In the genomic region with DNA sequence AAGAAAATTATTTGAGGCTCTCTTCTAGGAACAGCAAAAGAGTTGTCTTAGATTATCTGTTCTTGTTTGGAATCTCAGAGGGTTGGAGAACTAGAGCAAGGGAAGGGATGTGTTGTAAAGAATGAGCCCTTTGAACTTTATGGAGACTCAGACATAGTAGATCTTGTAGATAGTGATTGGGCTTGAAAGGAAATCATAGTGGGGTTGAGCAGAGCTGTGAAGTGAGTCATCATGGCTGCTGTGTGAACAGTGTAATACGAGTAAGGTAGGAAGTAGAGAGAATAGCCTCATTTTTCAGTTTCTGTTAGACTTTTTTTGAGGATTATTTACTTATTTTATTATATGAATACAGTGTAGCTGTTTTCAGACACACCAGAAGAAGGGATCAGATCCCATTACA, we compare ENCODE assay signal across 20 mouse cellular contexts. TPM values are rescaled to one million over a fixed set of nuclear protein-coding genes. Genes with fewer than 3 reads are reported as not detected.
A peak's percentile ranks its signal among the peaks of the same experiment; 100 is the strongest.
DNase-seq lines count a peak whose midpoint lies in the region; ATAC-seq and TF ChIP-seq lines count a peak whose summit lies in the region.
"Had no signal": no experiment of that assay in that cellular context is flagged by ENCODE, and none has a peak within 500 bp of the region (broad histone marks: within the 10 kb centered on the region; RNA-seq: fewer than 3 reads in every experiment).

No protein-coding gene starts in this region.

- no peaks in the 10 kb centered on the region for H3K27me3 ChIP-seq in intestine, embryonic 15.5 days (replicated peaks)
- no peaks in the 10 kb centered on the region for H3K27me3 ChIP-seq in intestine, postnatal 0 days (replicated peaks; ENCODE audit: control insufficient read depth, insufficient read depth, low read length)
- no peaks in the 10 kb centered on the region for H3K27me3 ChIP-seq in intestine, embryonic 16.5 days (replicated peaks; ENCODE audit: control insufficient read depth, insufficient read depth, low read length)
- H3K27me3 ChIP-seq: forebrain, embryonic 13.5 days; heart, embryonic 12.5 days had no signal

- peaks cover 19% of the 10 kb centered on the region; the same call in 1 of the 2 replicates for H3K36me3 ChIP-seq in intestine, embryonic 15.5 days
- H3K36me3 ChIP-seq in intestine, postnatal 0 days (ENCODE audit: control insufficient read depth, insufficient read depth) = peaks cover 54% of the 10 kb centered on the region
- 0 out of 2 replicates have a peak, but pooled peaks cover 7% of the 10 kb centered on the region for H3K36me3 ChIP-seq in intestine, embryonic 16.5 days (ENCODE audit: control insufficient read depth, insufficient read depth, low read length)

- ATAC-seq in intestine, embryonic 15.5 days = 0 out of 2 replicates have a peak, but pooled peaks have one; percentile 39
- no peak for ATAC-seq in intestine, postnatal 0 days
- peak; percentile 73 for ATAC-seq in intestine, embryonic 16.5 days
- ATAC-seq: forebrain, embryonic 13.5 days; forebrain, postnatal 0 days had no signal

- H3K4me1 ChIP-seq in intestine, embryonic 15.5 days (replicated peaks) = no peaks in the 10 kb centered on the region
- H3K4me1 ChIP-seq in intestine, postnatal 0 days (replicated peaks; ENCODE audit: control insufficient read depth, insufficient read depth, low read length) = no peaks in the 10 kb centered on the region
- H3K4me1 ChIP-seq in intestine, embryonic 16.5 days (ENCODE audit: control insufficient read depth, insufficient read depth, low read length) = no peaks in the 10 kb centered on the region
- H3K4me1 ChIP-seq: embryonic facial prominence, embryonic 10.5 days; forebrain, embryonic 13.5 days; heart, embryonic 12.5 days; hindbrain, embryonic 10.5 days had no signal

- H3K9me3 ChIP-seq in intestine, embryonic 15.5 days = no peaks in the 10 kb centered on the region
- H3K9me3 ChIP-seq in intestine, postnatal 0 days (ENCODE audit: control insufficient read depth) = no peaks in the 10 kb centered on the region
- H3K9me3 ChIP-seq in intestine, embryonic 16.5 days (ENCODE audit: control insufficient read depth, low read length) = no peaks in the 10 kb centered on the region
- H3K9me3 ChIP-seq: embryonic facial prominence, embryonic 10.5 days; forebrain, embryonic 13.5 days; heart, embryonic 12.5 days; hindbrain, embryonic 10.5 days had no signal

- H3K27ac ChIP-seq in intestine, embryonic 15.5 days = no peak overlapping the region
- H3K27ac ChIP-seq in intestine, postnatal 0 days (ENCODE audit: low read depth, low read length) = no peak overlapping the region
- no peak overlapping the region for H3K27ac ChIP-seq in intestine, embryonic 16.5 days (ENCODE audit: low read length)
- H3K27ac ChIP-seq: embryonic facial prominence, embryonic 10.5 days; forebrain, embryonic 13.5 days; gastrocnemius, adult 2 months; hindbrain, embryonic 10.5 days; hindbrain, embryonic 14.5 days had no signal

- H3K4me2 ChIP-seq in intestine, embryonic 15.5 days (replicated peaks) = no peak overlapping the region
- no peak overlapping the region for H3K4me2 ChIP-seq in intestine, postnatal 0 days (replicated peaks; ENCODE audit: low read depth)
- H3K4me2 ChIP-seq in intestine, embryonic 16.5 days (ENCODE audit: low read depth, low read length) = no peak overlapping the region
- H3K4me2 ChIP-seq: forebrain, embryonic 13.5 days; heart, embryonic 12.5 days; hindbrain, embryonic 14.5 days had no signal

- 77% methylated on average over 1 of the region's 1 CpGs for WGBS in intestine, embryonic 15.5 days
- WGBS in intestine, postnatal 0 days = 56% methylated on average over 1 of the region's 1 CpGs
- WGBS in intestine, embryonic 16.5 days = 77% methylated on average over 1 of the region's 1 CpGs

- no peak overlapping the region for H3K4me3 ChIP-seq in intestine, embryonic 15.5 days (replicated peaks)
- no peak overlapping the region for H3K4me3 ChIP-seq in intestine, postnatal 0 days (ENCODE audit: low read depth, low read length)
- no peak overlapping the region for H3K4me3 ChIP-seq in intestine, embryonic 16.5 days (ENCODE audit: low read length)
- H3K4me3 ChIP-seq: embryonic facial prominence, embryonic 10.5 days; forebrain, embryonic 13.5 days; gastrocnemius, adult 2 months; heart, embryonic 12.5 days; hindbrain, embryonic 10.5 days had no signal

- peak; percentile 15 for DNase-seq in NIH3T3 (ENCODE audit: low read depth)
- DNase-seq in adrenal gland, adult 8-10 months = no peak
- no peak for DNase-seq in MN1 (ENCODE audit: low spot score)
- no peak for DNase-seq in kidney, postnatal 14 days
- DNase-seq in ovary, adult 18-20 months (ENCODE audit: low spot score) = no peak
- DNase-seq: adrenal gland, postnatal 14 days; cerebellum, adult 11-12 months; cerebellum, adult 9-10 months; cerebellum, postnatal 36 days; forebrain, postnatal 0 days; gastrocnemius, adult 2 months; gastrocnemius, postnatal 25 days had no signal

- no peak overlapping the region for H3K9ac ChIP-seq in intestine, embryonic 15.5 days
- no peak overlapping the region for H3K9ac ChIP-seq in intestine, postnatal 0 days (ENCODE audit: low read depth, low read length)
- no peak overlapping the region for H3K9ac ChIP-seq in intestine, embryonic 16.5 days (ENCODE audit: low read depth, low read length)
- H3K9ac ChIP-seq: forebrain, embryonic 13.5 days; forebrain, postnatal 0 days; heart, embryonic 12.5 days; hindbrain, embryonic 14.5 days had no signal

- no peak for TF ChIP-seq CTCF in intestine, postnatal 0 days (IDR thresholded peaks at IDR 0.05; ENCODE audit: low read depth)

RNA-seq across cellular contexts. Expression of a gene that starts 38.8 kb away (rescaled TPM):
- 90.1 TPM in 2 replicates for polyA plus RNA-seq in intestine, embryonic 15.5 days (2015; fragmentation: Nextera tagmentation; extraction: Ambion mirVana)
- polyA plus RNA-seq in intestine, postnatal 0 days (2015; fragmentation: Nextera tagmentation; extraction: Ambion mirVana) = 127 and 132 TPM in 2 replicates
- 87.6 and 92.2 TPM in 2 replicates for polyA plus RNA-seq in intestine, embryonic 16.5 days (2015; fragmentation: Nextera tagmentation; extraction: Ambion mirVana)
- total RNA-seq in adrenal gland, adult 8-10 months (2022) = 100 to 1,000 TPM in 1 of 4 experiments, 10 to 100 TPM in 3; 67.6 to 109 (median 75.0) TPM

RNA-seq across cellular contexts. Expression of a gene that starts 40.9 kb away (rescaled TPM):
- 261 and 315 TPM in 2 replicates for polyA plus RNA-seq in intestine, embryonic 15.5 days (2015; fragmentation: Nextera tagmentation; extraction: Ambion mirVana)
- 31.2 and 34.9 TPM in 2 replicates for polyA plus RNA-seq in intestine, postnatal 0 days (2015; fragmentation: Nextera tagmentation; extraction: Ambion mirVana)
- polyA plus RNA-seq in intestine, embryonic 16.5 days (2015; fragmentation: Nextera tagmentation; extraction: Ambion mirVana) = 205 and 208 TPM in 2 replicates
- 10 to 100 TPM; 25.6 to 41.4 (median 36.6) TPM for total RNA-seq in adrenal gland, adult 8-10 months (2022)
